Mouse (Mus musculus) CH12.LX (cell line): ENCODE measurements around the gene Tmem215.

Experiments
- CTCF ChIP-seq, 2 experiments: IDR thresholded peaks in 1 of 2; conservative IDR thresholded peaks in 1 of 2; 2 replicates each; pipeline ENCODE4 v1.5.1; 2011 to 2012; ENCODE audit warnings: low read depth in 2 of 2, low read length in 2 of 2, improper control_type of control experiment in 1 of 2, inconsistent platforms in 1 of 2, mild to moderate bottlenecking in 1 of 2, moderate library complexity in 1 of 2
- POLR2A ChIP-seq: IDR thresholded peaks from 2 replicates; pipeline ENCODE4 v1.6.1; 2011; ENCODE audit warnings: low read depth, mild to moderate bottlenecking, improper control_type of control experiment, low read length

DNA sequence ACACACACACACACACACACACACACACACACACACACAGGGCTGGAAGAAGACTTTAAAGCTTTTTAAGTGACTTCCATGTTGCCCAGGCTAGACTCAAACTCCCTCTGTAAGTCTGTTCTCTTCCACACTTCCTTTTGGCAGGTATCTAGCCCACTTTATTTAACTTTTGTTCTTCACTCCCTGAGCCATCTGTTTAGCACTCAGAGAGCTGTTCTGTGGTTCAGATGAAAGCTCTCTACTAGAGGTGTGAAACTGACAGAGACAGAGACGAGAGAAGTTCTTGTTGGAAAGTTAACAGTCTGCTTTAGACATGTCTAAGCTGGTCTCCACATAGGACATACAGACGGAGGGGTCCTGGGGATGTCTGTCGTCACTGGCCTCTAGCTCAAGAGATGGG lies 30.5 kb downstream of the Tmem215 start:
- TF ChIP-seq CTCF (conservative IDR thresholded peaks at IDR 0.05 in 1 of 2, IDR thresholded peaks at IDR 0.05 in 1 of 2; ENCODE audit: low read depth in 2 of 2, low read length in 2 of 2) (no peak), POLR2A (no peak)
